Mouse (Mus musculus): ENCODE measurements around the gene Mical3. TPM values are rescaled to one million over a fixed set of nuclear protein-coding genes. Genes with fewer than 3 reads are reported as not detected.

Gene Mical3
- polyA plus RNA-seq, 1 experiment = 42.4 TPM

- Histone ChIP-seq H3K27ac (replicated peaks; ENCODE audit: low read depth, low read length) (no peak overlapping the region), H3K4me1 (ENCODE audit: control insufficient read depth, insufficient read depth, insufficient read length, low read length) (no peaks in the 10 kb centered on the region), H3K4me3 (ENCODE audit: insufficient read depth, low read depth, low read length) (no peak overlapping the region)
These were observed 175.6 kb downstream of the Mical3 start for GRCm38 (mm10) chr6:120955215-120955614.

- Histone ChIP-seq H3K27ac (replicated peaks; ENCODE audit: low read depth, low read length) (no peak overlapping the region), H3K4me3 (ENCODE audit: insufficient read depth, low read depth, low read length) (no peak overlapping the region), H3K4me1 (ENCODE audit: control insufficient read depth, insufficient read depth, insufficient read length, low read length) (no peaks in the 10 kb centered on the region)
These were observed 176.6 kb downstream of the Mical3 start for GRCm38 (mm10) chr6:120954241-120954640.

DNA sequence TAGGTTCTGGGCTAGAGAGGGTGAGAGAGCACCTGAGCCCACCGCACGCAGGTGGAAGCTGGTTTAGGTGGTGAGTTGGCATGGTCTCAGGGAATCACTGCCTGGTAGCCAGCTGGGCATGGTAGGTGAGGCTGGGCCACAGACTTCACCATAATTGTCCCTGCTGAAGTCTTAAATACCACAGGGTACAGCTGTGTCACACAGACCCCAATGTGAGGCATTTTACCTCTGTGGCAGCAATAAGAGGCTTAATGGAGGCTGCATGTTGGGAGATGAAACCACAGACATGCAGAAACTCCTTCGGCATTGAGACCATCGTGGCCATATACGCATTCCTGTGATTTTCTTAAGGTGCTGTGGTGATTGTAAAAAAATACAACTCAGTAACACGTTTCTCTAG is 178.3 kb downstream of the Mical3 start:
- Histone ChIP-seq H3K4me1 (ENCODE audit: control insufficient read depth, insufficient read depth, insufficient read length, low read length) (no peaks in the 10 kb centered on the region), H3K27ac (replicated peaks; ENCODE audit: low read depth, low read length) (no peak overlapping the region), H3K4me3 (ENCODE audit: insufficient read depth, low read depth, low read length) (no peak overlapping the region)

- Histone ChIP-seq H3K4me1 (ENCODE audit: control insufficient read depth, insufficient read depth, insufficient read length, low read length) (no peaks in the 10 kb centered on the region), H3K27ac (replicated peaks; ENCODE audit: low read depth, low read length) (no peak overlapping the region)
These were observed 179.5 kb downstream of the Mical3 start for GRCm38 (mm10) chr6:120951311-120951710.

GRCm38 (mm10) chr6:120945510-120945909 is 185.3 kb downstream of the Mical3 start:
- Histone ChIP-seq H3K4me3 (ENCODE audit: insufficient read depth, low read depth, low read length) (no peak overlapping the region), H3K4me1 (ENCODE audit: control insufficient read depth, insufficient read depth, insufficient read length, low read length) (no peaks in the 10 kb centered on the region)

More at GRCm38 (mm10) chr6:120951311-120951710, 179.5 kb downstream of the Mical3 start:
- H3K4me3 ChIP-seq (ENCODE audit: insufficient read depth, low read depth, low read length) = no peak overlapping the region

GRCm38 (mm10) chr6:120943964-120944363 is 186.8 kb downstream of the Mical3 start:
- Histone ChIP-seq H3K4me3 (ENCODE audit: insufficient read depth, low read depth, low read length) (no peak overlapping the region), H3K27ac (replicated peaks; ENCODE audit: low read depth, low read length) (no peak overlapping the region), H3K4me1 (ENCODE audit: control insufficient read depth, insufficient read depth, insufficient read length, low read length) (no peaks in the 10 kb centered on the region)

More at GRCm38 (mm10) chr6:120945510-120945909, 185.3 kb downstream of the Mical3 start:
- no peak overlapping the region for H3K27ac ChIP-seq (replicated peaks; ENCODE audit: low read depth, low read length)

- Histone ChIP-seq H3K4me3 (ENCODE audit: insufficient read depth, low read depth, low read length) (no peak overlapping the region), H3K27ac (replicated peaks; ENCODE audit: low read depth, low read length) (no peak overlapping the region), H3K4me1 (ENCODE audit: control insufficient read depth, insufficient read depth, insufficient read length, low read length) (no peaks in the 10 kb centered on the region)
These were observed 187.2 kb downstream of the Mical3 start for GRCm38 (mm10) chr6:120943551-120943950.

GRCm38 (mm10) chr6:120943079-120943478 is 187.7 kb downstream of the Mical3 start:
- no peak overlapping the region for H3K27ac ChIP-seq (replicated peaks; ENCODE audit: low read depth, low read length)
- no peaks in the 10 kb centered on the region for H3K4me1 ChIP-seq (ENCODE audit: control insufficient read depth, insufficient read depth, insufficient read length, low read length)
- no peak overlapping the region for H3K4me3 ChIP-seq (ENCODE audit: insufficient read depth, low read depth, low read length)

- Histone ChIP-seq H3K4me1 (ENCODE audit: control insufficient read depth, insufficient read depth, insufficient read length, low read length) (no peaks in the 10 kb centered on the region), H3K27ac (replicated peaks; ENCODE audit: low read depth, low read length) (no peak overlapping the region), H3K4me3 (ENCODE audit: insufficient read depth, low read depth, low read length) (no peak overlapping the region)
These were observed 189.2 kb downstream of the Mical3 start for GRCm38 (mm10) chr6:120941575-120941974.

- Histone ChIP-seq H3K27ac (replicated peaks; ENCODE audit: low read depth, low read length) (no peak overlapping the region), H3K4me3 (ENCODE audit: insufficient read depth, low read depth, low read length) (no peak overlapping the region), H3K4me1 (ENCODE audit: control insufficient read depth, insufficient read depth, insufficient read length, low read length) (no peaks in the 10 kb centered on the region)
These were observed 189.7 kb downstream of the Mical3 start for GRCm38 (mm10) chr6:120941084-120941481.

DNA sequence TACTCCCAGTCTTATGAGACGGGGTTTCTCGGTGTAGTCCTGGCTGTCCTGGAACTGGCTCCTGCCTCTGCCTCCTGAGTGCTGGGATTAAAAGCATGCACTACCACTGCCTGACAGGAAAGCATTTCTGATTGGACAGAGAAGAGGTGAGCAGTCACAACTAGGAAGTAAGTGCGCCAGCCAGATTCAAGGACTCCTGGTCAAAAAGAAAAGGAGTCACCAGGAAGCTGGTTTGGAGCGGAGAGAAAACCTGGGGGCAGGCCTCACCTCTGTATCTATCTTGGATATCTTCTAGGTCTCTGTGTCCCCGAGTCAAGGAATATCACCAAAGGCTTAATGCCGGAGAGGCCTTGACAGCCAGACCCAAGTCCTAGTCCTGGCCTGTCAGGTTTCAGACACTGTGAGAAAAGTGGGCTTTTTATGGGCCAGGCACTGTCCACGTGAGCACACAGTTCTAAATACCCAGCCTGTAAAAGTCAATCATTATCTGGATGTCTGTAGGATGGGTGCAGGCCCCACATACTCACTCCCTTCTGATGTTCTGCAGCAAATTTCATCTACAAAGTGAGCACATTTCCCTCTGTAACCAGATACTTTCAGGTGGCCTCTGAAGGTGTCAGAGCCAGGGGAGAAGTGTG is 190.2 kb downstream of the Mical3 start:
- H3K4me3 ChIP-seq (ENCODE audit: insufficient read depth, low read depth, low read length) = no peak overlapping the region
- no peak overlapping the region for H3K27ac ChIP-seq (replicated peaks; ENCODE audit: low read depth, low read length)
- H3K4me1 ChIP-seq (ENCODE audit: control insufficient read depth, insufficient read depth, insufficient read length, low read length) = no peaks in the 10 kb centered on the region

DNA sequence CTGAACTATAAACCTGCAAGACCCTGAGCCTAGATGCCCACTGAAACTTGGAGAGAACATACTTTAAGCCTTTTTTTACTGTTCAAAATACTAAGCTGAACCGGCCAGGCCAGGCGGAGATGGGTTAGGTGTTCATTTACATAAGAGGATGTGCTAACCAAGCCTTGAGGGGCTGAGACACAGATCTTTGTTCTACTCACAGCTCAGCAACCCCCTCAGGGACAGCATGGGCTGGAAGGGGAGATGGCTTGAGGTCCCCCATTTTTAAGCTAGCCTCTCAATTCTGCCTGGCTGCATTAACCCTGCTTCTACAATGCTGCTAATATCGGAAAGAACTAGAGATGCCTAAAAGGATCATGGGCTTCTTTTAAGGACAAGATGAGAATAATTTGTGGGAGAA is 191.0 kb downstream of the Mical3 start:
- H3K27ac ChIP-seq (replicated peaks; ENCODE audit: low read depth, low read length) = no peak overlapping the region
- H3K4me1 ChIP-seq (ENCODE audit: control insufficient read depth, insufficient read depth, insufficient read length, low read length) = no peaks in the 10 kb centered on the region

DNA sequence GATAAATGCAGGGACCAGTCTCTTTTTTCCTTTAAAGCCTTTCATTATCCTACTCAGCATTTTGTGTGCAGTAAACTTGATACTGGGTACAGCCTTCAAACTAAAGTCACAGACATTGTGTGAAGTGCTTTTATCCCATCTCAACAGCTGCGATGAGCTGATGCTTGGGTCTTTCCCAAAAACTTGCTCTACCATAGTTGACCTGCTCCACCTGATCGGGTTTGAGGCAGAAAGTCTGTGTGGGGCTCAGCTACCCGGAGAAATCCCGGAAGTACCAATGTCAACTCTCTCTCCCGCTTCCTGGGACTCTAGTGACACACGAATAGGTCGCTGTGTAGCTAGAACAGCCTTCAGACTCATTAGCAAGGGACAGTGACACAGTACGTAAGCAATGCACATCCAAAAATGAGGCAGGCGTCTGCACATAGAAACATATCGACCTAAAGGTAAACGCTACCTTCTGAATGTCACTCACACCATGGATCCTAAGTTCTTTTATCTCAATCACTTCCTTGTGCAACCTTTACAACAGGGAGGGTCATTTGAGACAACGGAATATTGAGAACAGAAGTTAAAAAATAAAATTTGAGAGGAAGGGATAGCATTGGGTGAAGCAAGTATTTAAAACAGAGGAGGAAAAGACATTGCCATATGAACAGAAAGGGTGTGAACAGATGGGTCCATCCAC is 191.9 kb downstream of the Mical3 start:
- Histone ChIP-seq H3K27ac (replicated peaks; ENCODE audit: low read depth, low read length) (no peak overlapping the region), H3K4me3 (ENCODE audit: insufficient read depth, low read depth, low read length) (no peak overlapping the region), H3K4me1 (ENCODE audit: control insufficient read depth, insufficient read depth, insufficient read length, low read length) (no peaks in the 10 kb centered on the region)

More for the DNA sequence above, 191.0 kb downstream of the Mical3 start:
- H3K4me3 ChIP-seq (ENCODE audit: insufficient read depth, low read depth, low read length) = no peak overlapping the region

DNA sequence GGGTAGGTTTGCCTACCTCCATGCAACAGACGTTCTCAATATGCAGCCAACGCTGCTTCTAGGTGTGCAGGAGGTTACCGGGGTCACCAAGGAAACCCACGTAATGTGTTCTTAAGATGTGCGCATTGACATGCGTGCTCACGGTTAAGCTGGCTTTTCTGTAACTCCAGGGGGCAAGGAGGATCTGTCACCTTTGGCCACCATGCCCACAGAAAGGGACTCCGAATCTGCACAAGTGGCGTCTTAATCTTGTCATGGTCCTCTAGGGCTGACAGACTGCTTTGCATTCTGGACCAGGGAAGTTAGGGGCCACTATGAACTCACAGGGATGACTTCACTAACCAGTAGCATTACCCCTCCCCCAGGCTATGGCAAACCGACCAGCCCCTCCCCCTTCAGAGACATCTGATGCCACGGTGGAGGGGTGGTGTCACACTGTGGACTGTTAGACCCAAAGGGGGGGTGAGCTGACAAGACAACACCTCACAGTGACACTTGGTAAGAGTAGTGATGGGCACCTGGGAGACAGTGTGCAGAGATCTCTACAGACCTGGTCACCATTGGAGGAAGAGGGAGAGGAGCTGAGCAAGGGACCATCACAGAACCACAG is 192.7 kb downstream of the Mical3 start:
- no peak overlapping the region for H3K4me3 ChIP-seq (ENCODE audit: insufficient read depth, low read depth, low read length)
- H3K27ac ChIP-seq (replicated peaks; ENCODE audit: low read depth, low read length) = no peak overlapping the region
- H3K4me1 ChIP-seq (ENCODE audit: control insufficient read depth, insufficient read depth, insufficient read length, low read length) = no peaks in the 10 kb centered on the region

- Histone ChIP-seq H3K27ac (replicated peaks; ENCODE audit: low read depth, low read length) (no peak overlapping the region), H3K4me3 (ENCODE audit: insufficient read depth, low read depth, low read length) (no peak overlapping the region), H3K4me1 (ENCODE audit: control insufficient read depth, insufficient read depth, insufficient read length, low read length) (0 out of 2 replicates have a peak, but pooled peaks cover 2% of the 10 kb centered on the region)
These were observed 193.6 kb downstream of the Mical3 start for GRCm38 (mm10) chr6:120937104-120937617.
